In the genomic region with DNA sequence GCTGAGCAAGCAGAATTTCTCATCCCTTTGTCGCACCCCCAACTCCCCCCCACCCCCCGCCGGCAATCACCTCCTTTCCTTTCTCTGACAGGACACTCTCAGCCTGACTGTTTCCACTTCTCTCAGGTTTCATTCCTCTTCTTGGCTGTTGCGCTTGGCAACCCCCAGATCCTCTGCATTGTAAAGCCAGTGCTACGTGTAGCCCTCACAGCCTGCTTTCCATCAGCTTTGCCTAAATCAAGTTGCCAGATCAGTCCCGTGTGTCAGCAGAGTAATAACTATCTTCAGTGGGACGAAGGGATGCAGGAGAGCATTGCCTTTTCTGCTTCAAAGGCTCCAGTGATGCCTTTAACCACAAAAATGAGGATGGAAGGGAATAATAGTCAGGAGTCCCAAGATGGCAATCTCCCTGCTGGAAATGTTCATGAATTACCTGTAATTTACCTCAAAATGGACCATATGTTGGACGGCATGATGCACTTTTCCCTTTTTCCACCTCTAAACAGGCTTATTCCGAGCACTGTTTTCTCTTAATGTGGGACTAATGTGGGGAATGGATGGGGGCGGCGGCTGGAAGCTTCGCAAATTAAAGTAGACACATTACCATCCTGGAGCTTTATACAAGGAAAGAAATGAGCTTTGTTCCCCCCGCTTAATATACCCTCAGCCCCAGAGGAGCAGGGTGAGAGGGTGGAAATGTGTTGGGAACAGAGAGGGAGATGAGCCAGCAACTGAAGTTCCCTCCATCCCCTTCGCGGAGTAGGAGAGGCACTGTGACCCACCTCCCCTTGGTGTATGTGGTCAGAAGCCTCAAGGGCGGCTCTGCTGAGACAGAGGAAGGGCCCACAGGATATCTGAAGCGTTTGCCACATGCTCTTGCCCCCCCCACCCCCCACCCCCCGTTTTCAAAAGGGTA, we compare ENCODE assay signal across 14 mouse cellular contexts.
DNase-seq lines count a peak whose midpoint lies in the region; ATAC-seq and TF ChIP-seq lines count a peak whose summit lies in the region.
"Had no signal": no experiment of that assay in that cellular context is flagged by ENCODE, and none has a peak within 500 bp of the region (broad histone marks: within the 10 kb centered on the region; RNA-seq: fewer than 3 reads in every experiment).

No protein-coding gene starts in this region.

- H3K27ac ChIP-seq in lung, embryonic 14.5 days (ENCODE audit: low read depth), result no peak overlapping the region; the same call in 1 of the 2 replicates
- H3K27ac ChIP-seq in forebrain, embryonic 12.5 days, result peak overlapping the region; percentile 77
- peak overlapping the region; percentile 38; the same call in 1 of the 2 replicates for H3K27ac ChIP-seq in limb, embryonic 11.5 days (replicated peaks; ENCODE audit: low read depth, low read length)
- peak overlapping the region; percentile 76 for H3K27ac ChIP-seq in neural tube, embryonic 12.5 days
- H3K27ac ChIP-seq: gastrocnemius, adult 2 months; heart, embryonic 15.5 days had no signal

- no peak for TF ChIP-seq CTCF in lung, embryonic 14.5 days (IDR thresholded peaks at IDR 0.05; ENCODE audit: low read depth)

- H3K27me3 ChIP-seq in lung, embryonic 14.5 days (ENCODE audit: insufficient read depth, low read length), result peaks cover 6% of the 10 kb centered on the region; the same call in 1 of the 2 replicates
- H3K27me3 ChIP-seq in forebrain, embryonic 12.5 days, result peaks cover 7% of the 10 kb centered on the region
- 0 out of 2 replicates have a peak, but pooled peaks cover 3% of the 10 kb centered on the region for H3K27me3 ChIP-seq in limb, embryonic 11.5 days (ENCODE audit: control insufficient read depth, insufficient read depth, low read length)
- no peaks in the 10 kb centered on the region for H3K27me3 ChIP-seq in neural tube, embryonic 12.5 days (replicated peaks)
- H3K27me3 ChIP-seq: CH12.LX; lung, embryonic 15.5 days had no signal

- ATAC-seq in lung, embryonic 14.5 days (ENCODE audit: insufficient read depth), result no peak
- ATAC-seq in forebrain, embryonic 12.5 days (ENCODE audit: low FRiP score), result peak; percentile 48
- no peak for ATAC-seq in limb, embryonic 11.5 days (ENCODE audit: insufficient number of reproducible peaks, low FRiP score, low TSS enrichment, low read depth)
- peak; percentile 52; the same call in 1 of the 2 replicates for ATAC-seq in neural tube, embryonic 12.5 days (ENCODE audit: low FRiP score, low read depth)

- no peak overlapping the region for H3K4me3 ChIP-seq in lung, embryonic 14.5 days (ENCODE audit: low read depth, low read length)
- no peak overlapping the region for H3K4me3 ChIP-seq in forebrain, embryonic 12.5 days (replicated peaks)
- H3K4me3 ChIP-seq in limb, embryonic 11.5 days (ENCODE audit: low read depth, low read length), result no peak overlapping the region
- H3K4me3 ChIP-seq in neural tube, embryonic 12.5 days, result no peak overlapping the region
- H3K4me3 ChIP-seq: gastrocnemius, adult 2 months; heart, embryonic 15.5 days; lung, embryonic 15.5 days; myocyte had no signal

- no peaks in the 10 kb centered on the region for H3K36me3 ChIP-seq in lung, embryonic 14.5 days (ENCODE audit: insufficient read depth)
- no peaks in the 10 kb centered on the region for H3K36me3 ChIP-seq in forebrain, embryonic 12.5 days (replicated peaks)
- H3K36me3 ChIP-seq in limb, embryonic 11.5 days (ENCODE audit: control insufficient read depth, insufficient read depth, low read length), result no peaks in the 10 kb centered on the region
- no peaks in the 10 kb centered on the region for H3K36me3 ChIP-seq in neural tube, embryonic 12.5 days
- H3K36me3 ChIP-seq: heart, embryonic 15.5 days; lung, embryonic 15.5 days had no signal

- peaks cover 9% of the 10 kb centered on the region; the same call in 1 of the 2 replicates for H3K4me1 ChIP-seq in lung, embryonic 14.5 days (ENCODE audit: insufficient read depth)
- peaks cover 58% of the 10 kb centered on the region for H3K4me1 ChIP-seq in forebrain, embryonic 12.5 days
- peaks cover 40% of the 10 kb centered on the region for H3K4me1 ChIP-seq in limb, embryonic 11.5 days (ENCODE audit: control insufficient read depth, insufficient read depth, low read length)
- peaks cover 47% of the 10 kb centered on the region for H3K4me1 ChIP-seq in neural tube, embryonic 12.5 days

- H3K9ac ChIP-seq in lung, embryonic 14.5 days, result no peak overlapping the region
- no peak overlapping the region for H3K9ac ChIP-seq in forebrain, embryonic 12.5 days
- H3K9ac ChIP-seq in limb, embryonic 11.5 days (ENCODE audit: low read length), result no peak overlapping the region
- 0 out of 2 replicates have a peak overlapping the region, but pooled peaks have one; percentile 2 for H3K9ac ChIP-seq in neural tube, embryonic 12.5 days
- H3K9ac ChIP-seq: heart, embryonic 15.5 days; lung, embryonic 15.5 days had no signal

- peak; percentile 25 for DNase-seq in lung, embryonic 14.5 days
- no peak for DNase-seq in lung, postnatal 4 days
- no peak for DNase-seq in limb, embryonic 11.5 days (ENCODE audit: low spot score)
- DNase-seq in cerebellum, postnatal 4 days (ENCODE audit: low spot score in 2 of 2), result no peak
- no peak for DNase-seq in frontal cortex, postnatal 36 days (ENCODE audit: low spot score in 2 of 2)
- no peak for DNase-seq in spleen, postnatal 10 days (ENCODE audit: low spot score in 2 of 2)
- DNase-seq: gastrocnemius, adult 2 months; kidney, adult 8-10 months had no signal

- WGBS in lung, embryonic 14.5 days, result 47% methylated on average over 18 of the region's 18 CpGs
- WGBS in forebrain, embryonic 12.5 days, result 49% methylated on average over 18 of the region's 18 CpGs
- WGBS in limb, embryonic 11.5 days, result 35% methylated on average over 18 of the region's 18 CpGs
- 36% methylated on average over 18 of the region's 18 CpGs for WGBS in neural tube, embryonic 12.5 days

- no peaks in the 10 kb centered on the region for H3K9me3 ChIP-seq in lung, embryonic 14.5 days (ENCODE audit: low read depth, low read length)
- no peaks in the 10 kb centered on the region for H3K9me3 ChIP-seq in forebrain, embryonic 12.5 days
- no peaks in the 10 kb centered on the region for H3K9me3 ChIP-seq in limb, embryonic 11.5 days (ENCODE audit: control insufficient read depth, low read length)
- no peaks in the 10 kb centered on the region for H3K9me3 ChIP-seq in neural tube, embryonic 12.5 days
- H3K9me3 ChIP-seq: heart, embryonic 15.5 days; lung, embryonic 15.5 days had no signal

- H3K4me2 ChIP-seq in lung, embryonic 14.5 days, result no peak overlapping the region
- peak overlapping the region; percentile 13; the same call in 1 of the 2 replicates for H3K4me2 ChIP-seq in forebrain, embryonic 12.5 days
- H3K4me2 ChIP-seq in limb, embryonic 11.5 days (ENCODE audit: low read depth, severe bottlenecking), result no peak overlapping the region
- H3K4me2 ChIP-seq in neural tube, embryonic 12.5 days (replicated peaks), result peak overlapping the region; percentile 33; the same call in 1 of the 2 replicates

Comparison
In these comparisons a context has a peak if more than half of its experiments do, and no peak if none do; other contexts are left out.
1. ATAC-seq: peak in forebrain, embryonic 12.5 days (single experiment) and neural tube, embryonic 12.5 days (single experiment); none in lung, embryonic 14.5 days (single experiment) and limb, embryonic 11.5 days (single experiment).
2. H3K4me2 ChIP-seq: peak in forebrain, embryonic 12.5 days (single experiment) and neural tube, embryonic 12.5 days (single experiment); none in lung, embryonic 14.5 days (single experiment) and limb, embryonic 11.5 days (single experiment).